Mouse (Mus musculus) right cerebral cortex, adult 2 months (tissue): ENCODE results near the gene Atg2b.

Experiments used
- DNase-seq, 2 experiments: peaks; one replicate each; pipeline ENCODE4 v3.0.0; 2021 to 2022; ENCODE audit warnings: low spot score in 2 of 2

Atg2b gene

DNA sequence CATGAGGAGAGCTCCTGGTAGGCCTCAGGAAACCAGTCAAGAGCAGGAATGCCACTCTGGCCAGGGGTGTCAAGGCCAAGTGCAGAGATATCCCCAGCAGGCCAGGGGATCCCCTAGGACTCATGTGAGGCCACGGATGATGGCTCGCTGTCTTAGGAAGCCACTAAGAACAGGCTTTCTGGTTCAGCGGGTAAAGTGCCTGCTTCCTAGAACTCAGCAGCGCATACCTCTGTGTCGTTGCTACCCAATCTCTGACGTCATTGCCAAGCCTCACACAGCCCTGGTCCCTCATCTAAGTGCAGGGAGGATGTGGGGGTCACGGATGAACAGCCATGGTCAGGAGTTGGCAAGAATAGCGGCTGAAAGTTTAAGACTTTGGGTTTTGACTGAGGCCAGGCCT lies 87.9 kb downstream of the Atg2b start:
- no peak for DNase-seq

DNA sequence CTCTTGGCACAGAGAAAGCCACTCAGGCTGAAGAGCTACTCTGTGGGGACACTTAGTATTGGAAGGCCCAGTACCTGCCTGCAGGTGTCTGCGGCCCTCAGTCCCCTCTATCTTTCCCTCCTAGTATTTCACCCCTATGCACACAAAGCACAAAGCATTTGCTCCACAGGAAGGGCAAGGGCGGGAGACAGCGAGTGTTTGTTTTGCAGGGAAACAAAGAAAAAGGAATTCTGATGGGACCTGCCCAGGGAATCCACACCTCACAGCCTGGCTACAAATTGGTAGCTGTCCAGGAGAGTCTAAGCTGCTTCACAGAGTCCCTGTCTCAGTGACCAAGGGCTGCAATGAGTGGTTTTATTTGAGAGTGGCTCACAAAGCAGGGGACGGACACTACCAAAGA lies 91.5 kb downstream of the Atg2b start:
- DNase-seq: no peak

DNA sequence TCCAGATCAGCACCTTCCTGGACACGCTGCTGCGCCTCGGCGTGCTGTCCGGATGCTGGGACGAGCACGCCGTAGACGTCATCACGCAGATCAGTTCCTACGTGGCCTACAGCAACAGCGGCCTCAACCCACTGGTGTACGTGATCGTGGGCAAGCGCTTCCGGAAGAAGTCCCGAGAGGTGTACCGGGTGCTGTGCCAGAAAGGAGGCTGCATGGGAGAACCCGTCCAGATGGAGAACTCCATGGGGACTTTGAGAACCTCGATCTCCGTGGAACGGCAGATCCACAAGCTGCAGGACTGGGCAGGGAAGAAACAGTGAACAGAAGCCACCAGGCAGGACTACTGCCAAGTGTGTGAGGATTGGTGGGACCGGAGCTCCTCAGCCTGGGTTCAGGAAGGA lies 92.7 kb downstream of the Atg2b start:
- DNase-seq: no peak

DNA sequence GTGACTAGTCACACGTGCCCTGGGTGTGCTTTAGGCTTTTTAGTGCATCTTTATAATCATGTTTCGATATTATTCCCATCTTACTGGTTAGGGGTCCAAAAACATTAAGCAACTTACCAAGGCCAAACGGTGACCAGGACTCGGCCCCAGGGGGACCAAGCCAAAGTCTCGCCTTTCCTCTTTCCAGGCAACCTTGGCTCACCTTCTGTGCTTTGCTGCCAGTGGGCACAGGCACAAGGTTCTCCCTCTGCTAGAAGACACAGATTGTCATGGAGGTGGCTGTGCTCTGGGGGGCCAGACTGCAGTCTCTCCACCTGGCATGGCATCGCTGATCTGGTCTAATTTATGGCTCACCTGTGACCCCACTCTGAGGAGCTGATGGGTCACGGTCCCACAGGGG lies 94.2 kb downstream of the Atg2b start:
- no peak for DNase-seq

DNA sequence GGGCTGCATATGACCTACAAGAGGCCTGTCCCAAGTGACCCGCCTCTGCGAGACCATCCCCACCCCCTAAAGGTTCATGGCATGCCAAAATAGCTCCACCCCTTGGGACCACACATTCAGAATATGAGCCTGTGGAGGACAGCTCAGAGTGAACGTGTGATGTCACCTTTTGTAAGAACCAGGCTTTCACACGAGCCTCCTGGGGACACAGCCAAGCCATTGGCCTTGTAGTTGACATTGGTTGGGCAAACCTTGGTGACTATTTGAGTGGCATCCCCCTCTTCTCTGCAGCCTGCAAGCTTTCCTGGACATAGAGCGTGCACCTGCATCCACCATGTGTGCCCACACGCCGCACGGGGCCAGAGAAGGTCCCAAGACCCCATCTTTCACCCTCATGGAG lies 97.5 kb downstream of the Atg2b start:
- DNase-seq: no peak

DNA sequence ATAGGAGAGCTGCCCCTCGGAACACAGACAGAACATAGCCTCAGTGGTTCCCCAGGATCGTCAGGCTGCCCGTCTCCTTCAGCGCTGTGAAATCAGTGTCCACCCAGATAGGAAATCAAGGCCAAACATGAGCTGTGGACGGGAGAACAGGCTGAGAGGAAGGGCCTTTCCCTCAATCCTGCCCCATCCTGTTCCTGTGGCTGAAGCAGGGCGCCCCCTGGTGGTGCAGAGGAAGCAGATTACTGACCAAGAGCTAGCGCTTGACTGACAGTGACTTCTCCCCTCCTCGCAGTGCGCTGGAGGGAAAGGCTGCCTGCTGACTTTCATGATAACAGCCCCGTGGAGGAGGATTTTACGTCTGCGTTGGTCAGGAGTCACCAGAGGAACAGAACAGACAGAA lies 100.2 kb downstream of the Atg2b start:
- peak; percentile 67 to 73 for DNase-seq

DNA sequence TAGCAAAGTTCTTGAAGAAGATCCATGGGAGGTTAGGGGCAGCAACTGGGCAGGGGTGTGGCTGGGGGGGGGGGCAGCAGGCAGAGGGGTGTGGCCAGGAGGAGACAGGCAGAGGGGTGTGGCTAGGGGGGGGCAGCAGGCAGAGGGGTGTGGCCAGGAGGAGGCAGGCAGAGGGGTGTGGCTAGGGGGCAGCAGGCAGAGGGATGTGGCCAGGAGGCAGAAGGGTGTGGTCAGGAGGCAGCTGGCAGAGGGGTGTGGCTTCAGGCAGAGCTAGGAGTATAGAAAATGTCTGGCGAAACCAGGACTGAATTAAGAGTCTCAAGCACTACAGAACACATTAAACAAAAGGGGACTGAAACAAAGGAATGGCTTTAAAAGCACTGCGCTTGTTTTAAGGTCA lies 101.5 kb downstream of the Atg2b start:
- DNase-seq: no peak

DNA sequence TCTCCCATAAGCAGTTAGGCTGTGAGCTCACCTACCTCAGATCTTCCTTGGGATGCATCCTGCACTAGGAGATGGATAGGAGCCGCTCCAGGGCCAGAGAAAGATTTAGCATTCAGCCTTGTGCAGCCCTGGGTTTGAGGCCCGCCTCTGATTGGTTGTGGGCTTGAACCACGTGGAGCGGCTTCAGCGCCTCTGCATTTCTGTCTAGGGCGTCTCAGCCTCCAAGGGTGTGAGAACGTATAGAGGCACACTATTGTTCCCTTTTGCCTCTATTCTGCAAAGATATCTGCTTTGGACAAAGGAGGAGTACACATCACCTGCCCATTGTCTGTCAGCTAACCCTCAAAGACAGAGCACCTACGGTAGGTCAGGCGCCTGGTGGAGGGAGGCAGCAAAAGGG lies 102.5 kb downstream of the Atg2b start:
- DNase-seq: no peak

DNA sequence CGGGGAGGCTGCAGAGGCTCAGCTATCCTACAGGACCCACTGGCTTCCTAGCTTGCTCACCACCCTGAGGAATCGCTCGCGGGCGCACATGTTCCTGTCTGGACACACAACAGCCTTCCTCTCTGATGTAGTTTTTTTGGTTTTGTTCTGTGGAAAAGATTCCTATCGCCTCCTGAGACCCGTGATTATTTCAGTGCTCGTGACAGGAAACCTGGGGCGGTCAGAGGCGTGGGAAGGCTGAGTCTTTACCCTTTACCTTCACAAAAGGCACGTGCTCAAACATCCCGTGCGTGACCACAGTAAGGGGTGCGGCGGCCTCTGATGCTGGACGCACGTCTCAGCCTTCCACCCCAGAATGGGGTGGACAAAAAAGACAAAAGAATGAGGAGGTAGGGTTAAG lies 104.5 kb downstream of the Atg2b start:
- DNase-seq: no peak

DNA sequence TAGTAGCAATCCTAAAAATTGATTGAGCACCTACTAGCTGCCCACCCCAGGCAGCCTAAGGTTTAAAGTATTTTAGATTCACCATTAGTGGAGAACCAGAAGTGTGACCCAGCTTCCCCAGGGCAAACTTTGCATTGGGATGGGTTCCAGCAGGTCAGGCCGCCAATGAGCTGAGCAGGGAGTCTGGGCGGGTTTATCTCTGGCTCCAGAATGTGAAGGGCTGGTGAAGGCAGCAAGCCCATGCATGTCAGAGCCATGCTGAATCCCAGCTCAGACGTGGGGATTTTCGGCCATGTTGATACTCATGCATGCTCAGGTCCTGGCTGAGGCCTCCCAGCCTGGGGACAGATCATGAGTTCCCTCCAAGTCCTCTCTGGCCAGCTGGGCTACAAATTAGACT lies 110.7 kb downstream of the Atg2b start:
- DNase-seq: no peak

DNA sequence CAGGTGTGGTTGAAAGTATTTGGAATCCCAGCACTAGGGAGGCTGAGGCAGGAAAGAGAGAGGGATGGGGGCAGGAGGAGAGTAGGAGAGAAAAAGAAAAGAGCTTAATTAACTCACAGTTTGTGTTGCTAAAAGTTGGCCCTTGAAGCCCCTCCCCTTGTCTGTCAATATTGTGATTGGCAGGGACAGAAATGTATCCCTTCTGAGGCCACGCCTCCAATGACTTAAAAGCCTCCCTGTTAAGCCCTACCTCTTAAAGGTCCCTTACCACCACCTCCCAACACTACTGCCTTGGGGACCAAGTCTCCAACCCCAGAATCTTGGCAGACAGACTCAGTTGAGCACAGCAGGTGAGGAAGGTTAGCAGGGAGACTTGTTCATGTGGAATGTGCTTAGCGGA lies 112.4 kb downstream of the Atg2b start:
- DNase-seq: no peak

DNA sequence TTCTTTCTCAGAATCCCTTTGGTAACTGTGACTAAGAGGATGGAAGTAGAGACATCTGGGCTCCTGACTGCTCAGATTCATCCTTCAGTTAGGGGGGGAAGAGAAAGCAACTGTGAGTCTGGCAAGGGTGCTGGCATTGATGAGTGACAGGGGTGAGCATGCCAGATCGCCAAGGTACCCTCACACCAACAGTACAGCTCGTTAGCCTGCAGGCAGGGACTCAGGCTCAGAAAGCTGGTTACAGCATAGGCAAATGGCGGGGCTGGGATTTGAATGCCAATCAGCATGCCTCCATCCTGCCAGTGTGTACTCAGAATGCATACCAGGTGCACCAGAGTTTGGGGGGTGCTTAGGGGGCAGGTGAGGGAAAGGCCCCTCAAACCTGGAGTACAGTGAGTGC lies 113.1 kb downstream of the Atg2b start:
- no peak for DNase-seq
